Mouse (Mus musculus) MEL (cell line): ENCODE measurements around the gene Eif2b4. TPM values are rescaled to one million over a fixed set of nuclear protein-coding genes. Genes with fewer than 3 reads are reported as not detected.

Experiments used
- DNase-seq: peaks from one replicate; pipeline ENCODE4 v3.0.0; 2011; ENCODE audit warnings: low read depth, low spot score
- H3K27ac ChIP-seq: 2 replicates; pipeline ENCODE4 v1.5.1; 2012; ENCODE audit warnings: low read depth, mild to moderate bottlenecking, control low read depth, low read length, moderate library complexity; ENCODE audit not compliant: control insufficient read depth
- H3K27me3 ChIP-seq, 2 experiments: fragments of 150-350 bp in 1 of 2; sonication (generic) in 1 of 2; 2 replicates each; pipeline ENCODE4 v1.6.1; 2012; ENCODE audit warnings: low read length in 2 of 2, mild to moderate bottlenecking in 2 of 2, improper control_type of control experiment in 1 of 2, moderate library complexity in 1 of 2; ENCODE audit not compliant: insufficient read depth in 2 of 2, control insufficient read depth in 1 of 2
- H3K36me3 ChIP-seq, 2 experiments: 2 replicates each; pipeline ENCODE4 v1.6.1; 2012 to 2014; ENCODE audit warnings: low read length in 2 of 2, improper control_type of control experiment in 1 of 2, inconsistent platforms in 1 of 2, mild to moderate bottlenecking in 1 of 2; ENCODE audit not compliant: insufficient read depth in 2 of 2, control insufficient read depth in 1 of 2
- H3K4me1 ChIP-seq, 2 experiments: fragments of 150-350 bp in 1 of 2; sonication (generic) in 1 of 2; 2 replicates each; pipeline ENCODE4 v1.6.1; 2012; ENCODE audit warnings: low read length in 2 of 2, improper control_type of control experiment in 1 of 2, mild to moderate bottlenecking in 1 of 2; ENCODE audit not compliant: insufficient read depth in 2 of 2, control insufficient read depth in 1 of 2
- H3K4me3 ChIP-seq, 2 experiments: fragments of 150-350 bp in 1 of 2; sonication (generic) in 1 of 2; 2 replicates each; pipeline ENCODE4 v1.5.1; 2012; ENCODE audit warnings: low read depth in 2 of 2, low read length in 2 of 2, mild to moderate bottlenecking in 2 of 2, moderate library complexity in 2 of 2, control low read depth in 1 of 2, improper control_type of control experiment in 1 of 2; ENCODE audit not compliant: control insufficient read depth in 1 of 2, insufficient read depth in 1 of 2
- H3K79me2 ChIP-seq: 2 replicates; pipeline ENCODE4 v1.6.1; 2012; ENCODE audit warnings: mild to moderate bottlenecking, low read length, moderate library complexity; ENCODE audit not compliant: control insufficient read depth, poor library complexity, insufficient read depth
- H3K9ac ChIP-seq: 2 replicates; pipeline ENCODE4 v1.6.1; 2012; ENCODE audit warnings: low read depth, mild to moderate bottlenecking, control low read depth, low read length, moderate library complexity; ENCODE audit not compliant: control insufficient read depth, poor library complexity, severe bottlenecking
- H3K9me3 ChIP-seq: fragments of 150-350 bp; sonication (generic); replicated peaks from 2 replicates; pipeline ENCODE4 v1.6.1; 2012; ENCODE audit warnings: mild to moderate bottlenecking, low read length, improper control_type of control experiment, moderate library complexity; ENCODE audit not compliant: insufficient read depth
- BHLHE40 ChIP-seq: IDR thresholded peaks from 2 replicates; pipeline ENCODE4 v1.6.1; 2012; ENCODE audit warnings: low read depth, mild to moderate bottlenecking, inconsistent platforms, low read length, improper control_type of control experiment, borderline replicate concordance
- CHD1 ChIP-seq: IDR thresholded peaks from 2 replicates; pipeline ENCODE4 v1.6.1; 2012; ENCODE audit warnings: low read depth, mild to moderate bottlenecking, inconsistent platforms, low read length, improper control_type of control experiment
- CHD2 ChIP-seq: IDR thresholded peaks from 2 replicates; pipeline ENCODE4 v1.6.1; 2011; ENCODE audit warnings: low read length, improper control_type of control experiment
- CTCF ChIP-seq, 3 experiments: IDR thresholded peaks in 2 of 3; conservative IDR thresholded peaks in 1 of 3; 2 replicates each; pipeline ENCODE4 v1.5.1; 2011 to 2012; ENCODE audit warnings: low read length in 3 of 3, low read depth in 2 of 3, mild to moderate bottlenecking in 2 of 3, improper control_type of control experiment in 1 of 3, inconsistent platforms in 1 of 3, mixed read lengths in 1 of 3, moderate library complexity in 1 of 3; ENCODE audit not compliant: control insufficient read depth in 1 of 3, insufficient read depth in 1 of 3, poor library complexity in 1 of 3, severe bottlenecking in 1 of 3
- ELF1 ChIP-seq: IDR thresholded peaks from 2 replicates; pipeline ENCODE4 v1.6.1; 2014; ENCODE audit warnings: low read depth, mild to moderate bottlenecking, inconsistent platforms, low read length, improper control_type of control experiment, moderate library complexity
- EP300 ChIP-seq, 2 experiments: IDR thresholded peaks; 2 replicates each; pipeline ENCODE4 v1.6.1; 2011; ENCODE audit warnings: improper control_type of control experiment in 2 of 2, low read length in 2 of 2, low read depth in 1 of 2, mild to moderate bottlenecking in 1 of 2
- ETS1 ChIP-seq: IDR thresholded peaks from 2 replicates; pipeline ENCODE4 v1.6.1; 2012; ENCODE audit warnings: low read depth, mild to moderate bottlenecking, inconsistent platforms, low read length, improper control_type of control experiment, moderate library complexity
- GATA1 ChIP-seq: IDR thresholded peaks from 2 replicates; pipeline ENCODE4 v1.6.1; 2011; ENCODE audit warnings: low read depth, low read length, improper control_type of control experiment
- HCFC1 ChIP-seq: IDR thresholded peaks from 2 replicates; pipeline ENCODE4 v1.6.1; 2012; ENCODE audit warnings: low read depth, mild to moderate bottlenecking, inconsistent platforms, low read length, improper control_type of control experiment, moderate library complexity
- MAFK ChIP-seq: IDR thresholded peaks from 2 replicates; pipeline ENCODE4 v1.6.1; 2011; ENCODE audit warnings: low read depth, mild to moderate bottlenecking, low read length, improper control_type of control experiment, borderline replicate concordance
- MAZ ChIP-seq: IDR thresholded peaks from 2 replicates; pipeline ENCODE4 v1.6.1; 2012; ENCODE audit warnings: low read depth, mild to moderate bottlenecking, inconsistent platforms, low read length, improper control_type of control experiment
- MEF2A ChIP-seq: IDR thresholded peaks from 2 replicates; pipeline ENCODE4 v1.6.1; 2014; ENCODE audit warnings: low read depth, mild to moderate bottlenecking, inconsistent platforms, low read length, improper control_type of control experiment; ENCODE audit not compliant: poor library complexity, insufficient replicate concordance, severe bottlenecking; ENCODE audit errors: extremely low read depth
- MXI1 ChIP-seq: IDR thresholded peaks from 2 replicates; pipeline ENCODE4 v1.6.1; 2011; ENCODE audit warnings: mild to moderate bottlenecking, low read depth, low read length, improper control_type of control experiment
- MYB ChIP-seq: IDR thresholded peaks from 2 replicates; pipeline ENCODE4 v1.6.1; 2011; ENCODE audit warnings: mild to moderate bottlenecking, low read depth, low read length, improper control_type of control experiment
- MYC ChIP-seq: IDR thresholded peaks from 2 replicates; pipeline ENCODE4 v1.6.1; 2011; ENCODE audit warnings: low read depth, mild to moderate bottlenecking, low read length, improper control_type of control experiment, moderate library complexity
- NELFE ChIP-seq: IDR thresholded peaks from 2 replicates; pipeline ENCODE4 v1.6.1; 2011; ENCODE audit warnings: low read depth, low read length, improper control_type of control experiment
- NRF1 ChIP-seq: IDR thresholded peaks from 2 replicates; pipeline ENCODE4 v1.6.1; 2014; ENCODE audit warnings: low read depth, mild to moderate bottlenecking, inconsistent platforms, low read length, improper control_type of control experiment, moderate library complexity; ENCODE audit not compliant: poor library complexity, insufficient read depth, severe bottlenecking
- RAD21 ChIP-seq: IDR thresholded peaks from 2 replicates; pipeline ENCODE4 v1.6.1; 2011; ENCODE audit warnings: mild to moderate bottlenecking, low read depth, low read length, improper control_type of control experiment
- RCOR1 ChIP-seq: IDR thresholded peaks from 2 replicates; pipeline ENCODE4 v1.6.1; 2012; ENCODE audit warnings: low read depth, mild to moderate bottlenecking, inconsistent platforms, low read length, improper control_type of control experiment
- SIN3A ChIP-seq: IDR thresholded peaks from 2 replicates; pipeline ENCODE4 v1.6.1; 2012; ENCODE audit warnings: low read length, improper control_type of control experiment, inconsistent platforms
- SMC3 ChIP-seq: IDR thresholded peaks from 2 replicates; pipeline ENCODE4 v1.6.1; 2011; ENCODE audit warnings: low read depth, low read length, improper control_type of control experiment
- TAL1 ChIP-seq: IDR thresholded peaks from 2 replicates; pipeline ENCODE4 v1.6.1; 2012; ENCODE audit warnings: mild to moderate bottlenecking, inconsistent platforms, low read length, moderate library complexity, mixed read lengths
- TBP ChIP-seq: IDR thresholded peaks from 2 replicates; pipeline ENCODE4 v1.8.0; 2011; ENCODE audit warnings: low read depth, low read length, improper control_type of control experiment
- TCF12 ChIP-seq: IDR thresholded peaks from 2 replicates; pipeline ENCODE4 v1.6.1; 2014; ENCODE audit warnings: low read depth, mild to moderate bottlenecking, inconsistent platforms, low read length, improper control_type of control experiment, moderate library complexity
- USF1 ChIP-seq: IDR thresholded peaks from 2 replicates; pipeline ENCODE4 v1.6.1; 2014; ENCODE audit warnings: low read depth, mild to moderate bottlenecking, inconsistent platforms, low read length, improper control_type of control experiment, moderate library complexity
- USF2 ChIP-seq, 2 experiments: IDR thresholded peaks; 2 replicates each; pipeline ENCODE4 v1.6.1; 2011 to 2012; ENCODE audit warnings: improper control_type of control experiment in 2 of 2, low read length in 2 of 2, borderline replicate concordance in 1 of 2, inconsistent platforms in 1 of 2, low read depth in 1 of 2, mild to moderate bottlenecking in 1 of 2; ENCODE audit not compliant: insufficient read depth in 1 of 2
- ZKSCAN1 ChIP-seq: IDR thresholded peaks from 2 replicates; pipeline ENCODE4 v1.6.1; 2012; ENCODE audit warnings: low read depth, mild to moderate bottlenecking, inconsistent platforms, low read length, improper control_type of control experiment, moderate library complexity
- ZMIZ1 ChIP-seq: IDR thresholded peaks from 2 replicates; pipeline ENCODE4 v1.6.1; 2012; ENCODE audit warnings: low read depth, mild to moderate bottlenecking, inconsistent platforms, low read length, improper control_type of control experiment, moderate library complexity
- ZNF384 ChIP-seq: IDR thresholded peaks from 2 replicates; pipeline ENCODE4 v1.6.1; 2012; ENCODE audit warnings: low read depth, mild to moderate bottlenecking, inconsistent platforms, low read length, improper control_type of control experiment
- polyA plus RNA-seq, 2 experiments: library from polyadenylated mRNA; stranded (reverse) in 1 of 2; unstranded in 1 of 2; fragments of >175 nt in 1 of 2; fragments of >200 nt in 1 of 2; gene quantifications; 2 replicates each; pipeline versions ENCODE4 v1.2.1 to v1.2.4; 2012; ENCODE audit warnings: low replicate concordance in 2 of 2, low read depth in 1 of 2; ENCODE audit not compliant: insufficient read length in 2 of 2, insufficient read depth in 1 of 2, missing spikeins in 1 of 2
- total RNA-seq: library from RNA; depleted of rRNA; stranded (reverse); fragments of 300-350 nt; gene quantifications from 2 replicates; pipeline ENCODE4 v1.2.3, GENCODE M21; 2012

Eif2b4 gene
- total and polyA plus RNA-seq, 3 experiments = 151 to 282 TPM; not detected in 1

DNA sequence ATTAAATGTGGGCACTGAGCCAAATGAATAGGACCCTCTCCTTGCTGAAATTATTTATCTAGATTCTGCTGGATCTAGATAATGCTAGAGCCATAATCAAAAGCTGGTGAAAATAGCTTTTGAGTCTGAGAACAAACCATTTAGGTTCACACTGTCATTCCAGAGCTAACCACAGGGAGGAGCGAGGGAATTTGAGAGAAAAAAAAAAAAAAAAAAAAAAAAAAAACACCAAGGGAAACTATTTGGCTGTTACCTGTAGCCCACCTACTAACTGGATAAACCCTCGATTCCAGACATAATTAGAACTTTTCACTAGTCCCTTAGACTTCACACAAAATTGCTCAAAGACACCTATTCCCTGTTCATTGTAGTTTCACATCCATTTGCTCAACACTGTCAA is 25.8 kb upstream of the Eif2b4 start (continued):
- TF ChIP-seq MAZ (peak; percentile 38; the same call in 1 of the 2 replicates), TCF12 (peak; percentile 84), USF2 (IDR thresholded peaks at IDR 0.05; ENCODE audit: borderline replicate concordance in 1 of 2, insufficient read depth in 1 of 2, low read depth in 1 of 2, low read length in 2 of 2) (no peak), MXI1 (peak; percentile 11), HCFC1 (peak; percentile 46), TBP (no peak; the same call in 1 of the 2 replicates), ZKSCAN1 (peak; percentile 75; the same call in 1 of the 2 replicates), MYB (no peak), SMC3 (no peak; the same call in 1 of the 2 replicates), NELFE (no peak), RCOR1 (peak; percentile 64), ZNF384 (peak; percentile 100)

DNA sequence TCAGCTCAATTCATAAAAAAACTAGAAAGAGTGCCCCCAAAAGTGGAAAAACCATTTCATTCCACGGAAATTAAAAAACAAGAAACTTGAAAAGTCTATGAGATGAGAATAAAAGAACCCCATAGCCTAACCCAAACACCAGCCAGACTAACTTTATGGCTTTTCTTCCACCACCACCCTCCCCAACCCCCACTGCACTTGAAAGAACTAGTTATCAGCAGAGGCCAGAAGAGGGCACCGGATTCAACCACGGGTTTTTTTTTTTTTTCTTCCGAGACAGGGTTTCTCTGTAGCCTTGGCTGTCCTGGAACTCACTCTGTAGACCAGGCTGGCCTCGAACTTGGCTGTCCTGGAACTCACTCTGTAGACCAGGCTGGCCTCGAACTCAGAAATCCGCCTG is 25.1 kb upstream of the Eif2b4 start:
- Histone ChIP-seq H3K36me3 (peaks cover 25 to 50% of the 10 kb centered on the region in 2 experiments), H3K9ac (peak overlapping the region; percentile 24), H3K27ac (peak overlapping the region; percentile 83), H3K79me2 (peaks cover 67% of the 10 kb centered on the region), H3K4me3 (peak overlapping the region; percentile 43 to 74), H3K9me3 (no peaks in the 10 kb centered on the region), H3K27me3 (no peaks in the 10 kb centered on the region), H3K4me1 (peaks cover 21 to 22% of the 10 kb centered on the region in 2 experiments)
- peak; percentile 34; the same call in 1 of the 2 replicates for TF ChIP-seq MAFK
- TF ChIP-seq USF2 (IDR thresholded peaks at IDR 0.05; ENCODE audit: borderline replicate concordance in 1 of 2, insufficient read depth in 1 of 2, low read depth in 1 of 2, low read length in 2 of 2) = no peak
- peak; percentile 67; the same call in 1 of the 2 replicates for TF ChIP-seq SIN3A
- peak; percentile 98 for TF ChIP-seq ZNF384
- TF ChIP-seq RCOR1 = peak; percentile 75
- peak; percentile 76; the same call in 1 of the 2 replicates for TF ChIP-seq MAZ
- peak; percentile 14; the same call in 1 of the 2 replicates for TF ChIP-seq USF1
- peak; percentile 63; the same call in 1 of the 2 replicates for TF ChIP-seq MYC
- TF ChIP-seq MXI1 = peak; percentile 78; the same call in 1 of the 2 replicates
- peak; percentile 55 for TF ChIP-seq BHLHE40
- TF ChIP-seq ELF1 = no peak
- peak; percentile 76; the same call in 1 of the 2 replicates for TF ChIP-seq ZKSCAN1
- TF ChIP-seq MEF2A = no peak
- TF ChIP-seq RAD21 = no peak
- peak in 1 of 3 experiments; percentile 37; a peak in 2 of 6 replicates for TF ChIP-seq CTCF (IDR thresholded peaks at IDR 0.05 in 2 of 3, conservative IDR thresholded peaks at IDR 0.05 in 1 of 3; ENCODE audit: control insufficient read depth in 1 of 3, insufficient read depth in 1 of 3, low read depth in 2 of 3, low read length in 3 of 3, poor library complexity in 1 of 3, severe bottlenecking in 1 of 3)
- peak; percentile 25; the same call in 1 of the 2 replicates for TF ChIP-seq SMC3
- no peak for TF ChIP-seq NRF1
- 0 out of 2 replicates have a peak, but pooled peaks have one; percentile 45 for TF ChIP-seq ZMIZ1
- TF ChIP-seq CHD1 = peak; percentile 88; the same call in 1 of the 2 replicates
- TF ChIP-seq EP300 (IDR thresholded peaks at IDR 0.05; ENCODE audit: low read depth in 1 of 2, low read length in 2 of 2) = peak; percentile 77 to 80
- peak; percentile 90 for TF ChIP-seq TCF12
- peak; percentile 73 for TF ChIP-seq ETS1
- peak; percentile 86 for TF ChIP-seq GATA1
- peak; percentile 61; the same call in 1 of the 2 replicates for TF ChIP-seq HCFC1
- peak; percentile 80 for TF ChIP-seq TAL1
- peak; percentile 66 for TF ChIP-seq CHD2
- peak; percentile 90 for DNase-seq
